Mouse (Mus musculus): ENCODE results near the gene Hexim1. TPM values are rescaled to one million over a fixed set of nuclear protein-coding genes. Genes with fewer than 3 reads are reported as not detected.
A peak's percentile ranks its signal among the peaks of the same experiment; 100 is the strongest.

Gene Hexim1
- polyA plus RNA-seq, 1 experiment from 2014 or later, result 3.0 TPM

- 52% methylated on average over 5 of the region's 5 CpGs for WGBS
- H3K4me1 ChIP-seq, result peaks cover 19% of the 10 kb centered on the region
- H3K9ac ChIP-seq, result no peak overlapping the region
- H3K36me3 ChIP-seq, result no peaks in the 10 kb centered on the region
- H3K27ac ChIP-seq (replicated peaks), result no peak overlapping the region
- 0 out of 2 replicates have a peak overlapping the region, but pooled peaks have one; percentile 11 for H3K4me2 ChIP-seq
- no peaks in the 10 kb centered on the region for H3K9me3 ChIP-seq
- no peak for ATAC-seq (ENCODE audit: extremely low read depth, insufficient number of reproducible peaks, low FRiP score, low TSS enrichment)
- H3K4me3 ChIP-seq, result no peak overlapping the region
- H3K27me3 ChIP-seq (replicated peaks), result no peaks in the 10 kb centered on the region
Measured at GRCm38 (mm10) chr11:103120315-103120714, 4.3 kb downstream of the Hexim1 start.

GRCm38 (mm10) chr11:103131701-103132575, 15.9 kb downstream of the Hexim1 start, which contains the start of gene Hexim2:
Gene Hexim2, plus strand, starts transcription at chr11:103132429.
- Histone ChIP-seq H3K9ac (peak within 1 kb of the TSS; percentile 100), H3K4me3 (peak within 1 kb of the TSS; percentile 98), H3K36me3 (peaks cover 2% of the 10 kb centered on the region; the same call in 1 of the 2 replicates), H3K27me3 (replicated peaks) (no peaks in the 10 kb centered on the region), H3K4me1 (peaks cover 54% of the 10 kb centered on the region), H3K27ac (replicated peaks) (peak within 1 kb of the TSS; percentile 100), H3K9me3 (no peaks in the 10 kb centered on the region), H3K4me2 (peak within 1 kb of the TSS; percentile 88)
- WGBS, result under 1% methylated on average over 39 of the region's 39 CpGs
- peak; percentile 17; the same call in 1 of the 2 replicates for ATAC-seq (ENCODE audit: extremely low read depth, insufficient number of reproducible peaks, low FRiP score, low TSS enrichment)

- no peaks in the 10 kb centered on the region for H3K27me3 ChIP-seq (replicated peaks)
- H3K36me3 ChIP-seq, result peaks cover 2% of the 10 kb centered on the region; the same call in 1 of the 2 replicates
- no peaks in the 10 kb centered on the region for H3K9me3 ChIP-seq
- H3K4me1 ChIP-seq, result peaks cover 54% of the 10 kb centered on the region
- H3K27ac ChIP-seq (replicated peaks), result peak overlapping the region; percentile 100
- WGBS, result under 1% methylated on average over 58 of the region's 58 CpGs
- H3K4me2 ChIP-seq, result peak overlapping the region; percentile 88
- peak; percentile 86 for ATAC-seq (ENCODE audit: extremely low read depth, insufficient number of reproducible peaks, low FRiP score, low TSS enrichment)
- peak overlapping the region; percentile 100 for H3K9ac ChIP-seq
- peak overlapping the region; percentile 98 for H3K4me3 ChIP-seq
Measured at GRCm38 (mm10) chr11:103132576-103133455, 16.8 kb downstream of the Hexim1 start.

- H3K4me2 ChIP-seq, result peak overlapping the region; percentile 72
- peak overlapping the region; percentile 98 for H3K4me3 ChIP-seq
- peaks cover 54% of the 10 kb centered on the region for H3K4me1 ChIP-seq
- WGBS, result 55% methylated on average over 6 of the region's 6 CpGs
- no peaks in the 10 kb centered on the region for H3K27me3 ChIP-seq (replicated peaks)
- no peaks in the 10 kb centered on the region for H3K9me3 ChIP-seq
- no peak for ATAC-seq (ENCODE audit: extremely low read depth, insufficient number of reproducible peaks, low FRiP score, low TSS enrichment)
- peak overlapping the region; percentile 89 for H3K27ac ChIP-seq (replicated peaks)
- H3K9ac ChIP-seq, result peak overlapping the region; percentile 78
- H3K36me3 ChIP-seq, result peaks cover 5% of the 10 kb centered on the region
Measured at GRCm38 (mm10) chr11:103133456-103134185, 17.6 kb downstream of the Hexim1 start.

- H3K9me3 ChIP-seq, result no peaks in the 10 kb centered on the region
- H3K9ac ChIP-seq, result peak overlapping the region; percentile 78
- peak overlapping the region; percentile 13; the same call in 1 of the 2 replicates for H3K4me3 ChIP-seq
- H3K4me1 ChIP-seq, result peaks cover 54% of the 10 kb centered on the region
- ATAC-seq (ENCODE audit: extremely low read depth, insufficient number of reproducible peaks, low FRiP score, low TSS enrichment), result no peak
- WGBS, result 71% methylated on average over 3 of the region's 3 CpGs
- H3K27ac ChIP-seq (replicated peaks), result peak overlapping the region; percentile 89
- peaks cover 11% of the 10 kb centered on the region for H3K36me3 ChIP-seq
- no peaks in the 10 kb centered on the region for H3K27me3 ChIP-seq (replicated peaks)
- H3K4me2 ChIP-seq, result peak overlapping the region; percentile 72
Measured at GRCm38 (mm10) chr11:103134221-103134620, 18.2 kb downstream of the Hexim1 start.

GRCm38 (mm10) chr11:103136039-103136577, 20.1 kb downstream of the Hexim1 start:
- H3K9me3 ChIP-seq, result no peaks in the 10 kb centered on the region
- ATAC-seq (ENCODE audit: extremely low read depth, insufficient number of reproducible peaks, low FRiP score, low TSS enrichment), result no peak
- H3K4me2 ChIP-seq, result peak overlapping the region; percentile 72
- WGBS, result 50% methylated on average over 8 of the region's 8 CpGs
- peaks cover 46% of the 10 kb centered on the region for H3K4me1 ChIP-seq
- H3K36me3 ChIP-seq, result peaks cover 15% of the 10 kb centered on the region
- H3K4me3 ChIP-seq, result no peak overlapping the region
- 0 out of 2 replicates have a peak overlapping the region, but pooled peaks have one; percentile 12 for H3K27ac ChIP-seq (replicated peaks)
- H3K9ac ChIP-seq, result peak overlapping the region; percentile 61
- no peaks in the 10 kb centered on the region for H3K27me3 ChIP-seq (replicated peaks)

DNA sequence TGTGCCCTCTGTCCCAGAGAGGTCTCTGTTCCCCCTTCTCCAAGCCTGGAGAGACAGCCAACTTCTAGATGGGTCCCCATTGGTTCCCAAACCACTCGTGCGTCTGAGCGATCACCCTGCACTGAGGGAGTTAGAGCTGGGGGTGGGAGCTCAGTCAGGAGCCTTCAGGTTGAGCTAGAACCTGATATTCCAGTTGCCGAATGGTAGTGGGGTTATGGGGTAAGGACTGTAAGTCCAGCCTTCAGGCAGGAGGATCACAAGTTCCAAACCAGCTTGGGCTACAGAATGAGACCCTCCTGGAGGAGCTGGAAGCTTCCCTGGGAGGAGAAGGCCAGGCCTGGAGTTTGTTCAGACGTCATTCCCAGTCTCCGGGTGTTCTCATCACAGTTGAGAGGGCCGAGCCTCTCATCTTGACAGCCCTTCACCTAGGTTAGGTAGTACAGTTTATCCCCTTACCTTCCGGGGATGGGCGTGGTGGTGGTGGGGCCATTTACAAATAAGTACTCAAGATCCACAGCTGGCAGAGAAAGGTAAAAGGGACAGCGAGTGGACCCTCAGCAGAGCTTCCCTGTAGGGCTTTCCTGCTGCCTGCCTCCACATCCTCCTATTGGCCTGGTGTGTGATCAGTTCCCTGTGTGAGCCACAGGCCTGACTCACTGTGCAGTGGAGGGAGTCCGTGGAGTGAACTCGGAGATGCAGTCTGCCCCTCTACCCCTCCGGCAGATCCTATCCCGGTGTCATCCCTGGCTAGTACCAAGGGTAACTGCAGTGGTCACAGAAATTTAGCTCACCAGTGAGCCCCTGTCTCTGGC, 24.1 kb downstream of the Hexim1 start:
- WGBS, result 80% methylated on average over 14 of the region's 14 CpGs
- no peak overlapping the region for H3K4me3 ChIP-seq
- H3K36me3 ChIP-seq, result peaks cover 15% of the 10 kb centered on the region
- H3K9me3 ChIP-seq, result no peaks in the 10 kb centered on the region
- no peaks in the 10 kb centered on the region for H3K27me3 ChIP-seq (replicated peaks)
- peak overlapping the region; percentile 88 for H3K27ac ChIP-seq (replicated peaks)
- no peak overlapping the region for H3K4me2 ChIP-seq
- H3K9ac ChIP-seq, result peak overlapping the region; percentile 70
- no peak for ATAC-seq (ENCODE audit: extremely low read depth, insufficient number of reproducible peaks, low FRiP score, low TSS enrichment)
- peaks cover 54% of the 10 kb centered on the region for H3K4me1 ChIP-seq

DNA sequence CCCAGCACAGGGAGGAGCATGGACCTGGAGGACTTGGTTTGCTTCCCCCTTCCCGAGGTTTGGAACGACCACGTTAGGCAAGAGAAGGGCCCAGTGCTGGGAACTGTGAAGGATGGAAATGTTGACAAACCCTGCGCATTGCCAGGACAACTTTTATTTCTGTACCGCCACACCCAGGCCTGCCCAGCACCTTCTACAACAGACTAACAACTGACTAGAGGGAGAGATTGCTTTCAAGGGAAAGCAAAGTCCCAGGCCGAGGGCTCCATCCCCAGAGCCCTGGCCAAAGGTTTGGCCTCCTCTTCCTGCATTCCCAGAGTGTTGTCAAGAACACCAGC, 24.7 kb downstream of the Hexim1 start:
- peaks cover 53% of the 10 kb centered on the region for H3K4me1 ChIP-seq
- H3K4me3 ChIP-seq, result no peak overlapping the region
- peak overlapping the region; percentile 88 for H3K27ac ChIP-seq (replicated peaks)
- H3K4me2 ChIP-seq, result no peak overlapping the region
- H3K9ac ChIP-seq, result peak overlapping the region; percentile 70
- no peaks in the 10 kb centered on the region for H3K9me3 ChIP-seq
- H3K27me3 ChIP-seq (replicated peaks), result no peaks in the 10 kb centered on the region
- no peak for ATAC-seq (ENCODE audit: extremely low read depth, insufficient number of reproducible peaks, low FRiP score, low TSS enrichment)
- WGBS, result 48% methylated on average over 6 of the region's 6 CpGs
- H3K36me3 ChIP-seq, result peaks cover 15% of the 10 kb centered on the region

DNA sequence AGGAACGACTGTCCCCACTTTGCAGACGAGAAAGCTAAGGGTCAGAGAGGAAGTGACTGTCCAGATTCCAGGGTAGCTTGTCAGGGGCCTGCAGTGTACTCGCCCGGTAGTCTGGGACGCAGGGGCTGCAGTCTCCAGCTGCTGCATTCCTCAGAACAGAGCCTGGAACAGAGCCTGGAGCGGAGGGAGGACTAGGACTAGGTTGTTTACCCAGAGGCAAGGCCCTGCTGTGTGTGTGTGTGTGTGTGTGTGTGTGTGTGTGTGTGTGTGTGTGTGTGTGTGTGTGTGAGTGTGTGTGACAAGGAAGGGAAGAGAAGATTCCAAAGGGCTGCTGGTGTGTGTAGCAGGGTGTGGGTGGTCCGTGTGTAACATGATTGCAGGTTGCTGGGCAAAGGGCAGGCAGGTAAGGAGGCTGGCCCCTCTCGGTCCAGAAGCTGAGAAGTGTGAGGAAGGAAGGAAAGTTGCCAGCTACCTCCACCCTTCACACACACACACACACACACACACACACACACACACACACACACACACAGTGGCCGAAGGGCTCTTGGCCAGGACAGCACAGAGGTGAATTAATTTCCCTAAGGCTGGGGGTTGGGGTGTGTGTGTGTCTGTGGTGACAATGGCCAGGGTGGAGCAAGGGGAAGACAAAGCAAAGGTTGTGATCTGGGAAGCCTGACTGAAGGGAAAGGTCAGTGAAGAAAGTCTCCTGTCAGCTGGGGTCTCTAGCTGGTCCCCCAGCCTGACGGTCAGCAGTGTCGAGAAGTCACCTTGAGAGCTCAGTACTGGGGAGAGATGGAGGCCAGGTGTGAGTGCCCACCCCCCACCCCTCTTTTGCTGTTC, 25.3 kb downstream of the Hexim1 start:
- Histone ChIP-seq H3K4me1 (peaks cover 47% of the 10 kb centered on the region), H3K27me3 (replicated peaks) (no peaks in the 10 kb centered on the region), H3K36me3 (peaks cover 15% of the 10 kb centered on the region), H3K4me3 (no peak overlapping the region), H3K27ac (replicated peaks) (peak overlapping the region; percentile 88), H3K4me2 (peak overlapping the region; percentile 13; the same call in 1 of the 2 replicates), H3K9me3 (no peaks in the 10 kb centered on the region), H3K9ac (peak overlapping the region; percentile 70)
- no peak for ATAC-seq (ENCODE audit: extremely low read depth, insufficient number of reproducible peaks, low FRiP score, low TSS enrichment)
- 19% methylated on average over 11 of the region's 11 CpGs for WGBS
